Mouse (Mus musculus) testis, adult 2 months (tissue): ENCODE data around the gene Plch2.

ENCODE experiments used
- CTCF ChIP-seq: fragments of 200-500 bp; IDR thresholded peaks from 2 replicates; pipeline ENCODE4 v1.5.1; 2012; ENCODE audit warnings: low read depth, mild to moderate bottlenecking, inconsistent platforms, low read length, moderate library complexity; ENCODE audit not compliant: control insufficient read depth, insufficient read depth, insufficient replicate concordance
- POLR2A ChIP-seq: fragments of 200-500 bp; IDR thresholded peaks from 2 replicates; pipeline ENCODE4 v1.6.1; 2012; ENCODE audit warnings: low read depth, mild to moderate bottlenecking, inconsistent platforms, low read length, moderate library complexity; ENCODE audit not compliant: control insufficient read depth

GRCm38 (mm10) chr4:155005278-155005677, 51.3 kb downstream of the Plch2 start:
- no peak for TF ChIP-seq CTCF
- no peak for TF ChIP-seq POLR2A
